Mouse (Mus musculus) CD4-positive, CD25-positive, alpha-beta regulatory T cell, adult 9 weeks (primary cell): ENCODE data around the gene Acat3. TPM values are rescaled to one million over a fixed set of nuclear protein-coding genes. Genes with fewer than 3 reads are reported as not detected.

Experiments
- polyA plus RNA-seq: library from polyadenylated mRNA; unstranded; fragments of 100-300 nt; shearing (Covaris generic); gene quantifications from one replicate; pipeline ENCODE4 v1.2.1, GENCODE M21; 2017

Acat3 gene
- 1.4 TPM for polyA plus RNA-seq

DNA sequence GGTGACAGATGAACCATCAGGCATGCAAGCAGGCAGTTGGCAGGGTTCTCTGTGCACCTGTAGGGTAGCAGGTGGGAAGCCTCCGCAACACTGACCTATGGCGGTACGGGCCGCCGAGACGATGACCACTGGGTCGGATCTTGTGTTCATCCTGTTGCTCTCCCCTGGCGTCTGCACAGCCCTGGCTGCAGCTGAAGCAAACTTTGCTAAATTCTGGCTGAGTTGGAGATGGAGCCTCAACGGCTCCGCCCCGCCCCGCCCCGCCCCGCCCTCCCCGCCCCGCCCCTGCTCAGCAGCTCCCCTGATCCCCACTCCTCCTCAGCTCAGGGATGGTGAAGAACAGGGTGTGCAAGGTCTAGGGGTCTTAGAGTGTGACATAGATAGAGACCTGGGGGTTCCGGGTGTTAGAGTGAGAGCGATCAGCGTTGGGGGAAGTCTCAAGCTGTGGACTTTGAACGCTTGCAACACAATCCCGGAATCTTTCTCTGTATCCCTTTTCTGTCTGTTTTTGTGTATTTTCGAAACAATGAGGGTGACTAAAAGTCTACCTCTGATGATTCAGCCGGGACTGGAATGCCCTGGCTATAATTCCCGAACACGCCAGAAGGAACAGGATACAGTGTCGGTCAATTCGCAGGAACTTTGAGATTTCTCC is at the start of gene Acat3:
Gene Acat3, minus strand, starts transcription at position 450 of the 655 bp plus-strand sequence.

DNA sequence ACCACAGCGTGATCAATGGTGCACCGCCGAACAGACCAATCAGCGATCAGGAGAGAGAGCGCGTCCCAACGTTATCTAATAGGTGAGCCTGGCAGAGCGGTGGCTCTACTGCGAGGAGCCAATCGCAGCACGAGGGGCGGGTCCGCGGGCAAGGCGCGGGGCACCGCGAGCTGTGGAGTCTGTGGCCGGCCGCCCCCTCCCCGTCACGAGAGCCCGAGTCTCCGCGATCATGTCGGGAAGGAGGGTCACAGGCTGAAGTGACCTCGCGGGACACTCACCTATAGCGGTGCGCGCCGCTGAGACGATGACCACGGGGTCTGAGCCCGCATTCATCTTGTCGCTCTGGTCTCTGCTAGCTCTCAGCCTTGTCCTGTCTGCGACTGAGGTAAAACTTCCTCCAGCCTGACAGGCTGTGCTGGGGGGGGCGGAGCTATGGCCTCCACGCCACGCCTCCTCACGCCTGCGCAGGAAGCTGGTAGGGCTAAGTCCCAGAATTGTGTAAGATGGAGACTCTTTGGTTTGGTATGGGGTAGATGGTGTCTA is 20.0 kb upstream of the Acat3 start, which contains the start of gene Acat2:
Gene Acat2, minus strand, starts transcription at position 417 of the 543 bp plus-strand sequence.

DNA sequence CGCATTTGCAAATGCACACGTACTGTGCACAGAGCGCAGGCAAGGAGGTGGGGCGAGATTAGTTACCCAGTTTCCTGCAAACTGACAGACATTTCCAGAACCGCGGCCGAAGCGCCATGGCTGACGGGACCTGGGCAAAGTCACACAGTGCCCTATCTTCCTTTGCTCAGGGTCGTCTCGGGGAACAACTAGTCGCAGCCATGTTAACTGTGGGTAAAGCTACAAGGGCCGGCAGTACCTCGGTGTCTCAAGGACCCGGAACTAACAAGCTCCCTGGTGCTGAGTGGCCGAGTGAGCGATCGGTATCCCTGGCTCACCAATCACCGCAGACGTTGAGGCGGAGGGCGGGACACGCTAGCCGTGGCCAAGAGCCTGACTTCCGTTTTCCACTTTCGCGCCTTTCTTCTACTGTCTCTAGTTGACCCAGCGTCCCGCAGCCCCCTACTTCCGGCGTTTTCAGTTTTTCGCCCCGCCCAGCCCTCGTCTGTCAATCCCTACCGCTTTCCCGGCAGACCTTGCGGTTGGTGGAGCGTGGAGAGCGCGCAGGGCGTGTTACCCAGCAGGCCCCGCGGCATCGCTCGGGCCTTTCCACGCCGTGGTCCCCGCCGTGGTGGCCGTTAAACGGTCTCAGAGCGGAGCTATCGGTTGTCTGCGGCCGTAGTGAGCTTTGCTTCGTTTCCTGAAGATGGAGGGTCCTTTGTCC is 24.4 kb downstream of the Acat3 start, which contains the start of gene Mrpl18:
Gene Mrpl18, minus strand, starts transcription at position 465 of the 703 bp plus-strand sequence.

DNA sequence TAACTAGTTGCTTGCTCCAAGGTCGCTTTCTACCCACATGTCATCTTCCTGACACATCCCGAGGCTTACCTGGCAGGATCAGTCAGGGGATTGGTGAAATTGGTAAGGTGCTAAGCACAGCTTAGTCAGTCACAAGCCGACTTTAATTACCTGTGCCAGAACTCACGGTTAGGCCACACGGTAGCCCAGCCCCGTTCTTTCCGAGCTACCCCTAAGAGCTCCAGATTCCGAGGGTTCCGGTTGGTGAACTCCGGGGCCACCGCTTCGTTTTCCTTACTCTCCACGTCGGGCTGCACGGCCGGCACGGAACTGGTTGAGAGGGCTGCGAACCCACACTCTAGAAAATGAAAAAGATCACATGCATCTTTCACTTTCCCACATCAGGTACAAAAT is 24.9 kb downstream of the Acat3 start, which contains the start of gene Tcp1:
Gene Tcp1, plus strand, starts transcription at position 214 of the 393 bp plus-strand sequence.

DNA sequence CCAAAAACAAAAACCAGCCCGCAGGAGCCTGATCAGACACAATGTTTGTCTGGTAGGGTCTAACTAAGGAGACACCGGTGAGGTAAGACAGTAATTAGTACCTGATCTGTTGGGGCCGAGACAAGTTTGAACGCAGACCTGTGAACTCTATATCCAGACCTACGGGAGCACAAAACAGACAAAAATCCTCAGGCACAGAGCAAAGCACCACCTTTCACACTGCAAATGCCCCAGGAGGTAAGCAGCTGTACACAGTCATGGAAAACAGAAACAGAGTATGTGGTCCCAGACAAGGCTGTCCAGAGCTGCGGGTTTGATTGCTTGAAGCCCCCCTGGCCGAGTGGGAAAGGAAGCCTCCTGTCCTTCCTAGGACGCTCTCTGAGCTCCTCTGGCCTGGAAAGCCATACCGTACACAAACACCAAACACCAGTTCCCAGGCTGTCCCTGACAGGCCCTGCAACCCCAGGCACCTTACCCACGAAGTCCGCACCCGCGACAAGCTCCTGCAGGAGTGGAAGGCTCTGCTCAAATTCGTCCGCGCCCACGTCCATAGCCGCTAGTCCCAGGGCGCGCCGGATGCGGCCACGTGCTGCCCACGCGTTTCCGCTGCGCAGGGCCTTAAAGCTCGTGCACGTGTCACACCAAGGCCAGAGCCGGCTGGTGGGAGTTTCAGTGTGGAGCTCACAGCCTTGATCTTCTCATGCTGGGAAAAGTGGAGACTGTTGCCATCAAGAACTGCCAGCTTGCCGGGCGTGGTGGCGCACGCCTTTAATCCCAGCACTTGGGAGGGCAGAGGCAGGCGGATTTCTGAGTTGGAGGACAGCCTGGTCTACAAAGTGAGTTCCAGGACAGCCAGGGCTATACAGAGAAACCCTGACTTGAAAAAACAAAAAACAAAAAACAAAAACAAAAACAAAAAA is 30.8 kb downstream of the Acat3 start, which contains the start of gene Pnldc1:
Gene Pnldc1, minus strand, starts transcription at position 870 of the 920 bp plus-strand sequence.

DNA sequence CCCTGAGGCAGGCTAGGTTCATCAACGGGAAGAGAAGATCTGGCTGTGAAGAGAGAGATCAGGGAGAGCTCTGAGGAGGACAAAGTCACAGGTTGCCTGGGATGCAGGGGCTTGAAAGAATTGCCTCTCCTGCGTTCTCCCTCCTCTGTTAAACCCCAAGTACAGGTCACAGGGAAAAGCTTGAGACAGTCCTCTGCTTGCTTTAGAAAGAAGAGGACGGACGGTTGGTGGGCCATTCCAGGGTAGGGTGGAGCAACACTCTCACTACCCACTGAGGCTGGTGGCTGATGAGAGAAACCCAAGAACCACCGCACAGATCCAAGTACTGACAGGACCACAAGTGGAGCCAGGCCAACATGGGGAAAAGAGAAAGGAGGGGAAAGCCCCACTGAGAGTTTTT is 64.7 kb downstream of the Acat3 start, which contains the start of gene Mrgprh:
Gene Mrgprh, plus strand, starts transcription at position 301 of the 400 bp plus-strand sequence.

Other genes with a start within 250 kb of the Acat3 start
- gene Igf2r, start 170.9 kb downstream of the Acat3 start, polyA plus RNA-seq, result 34.5 TPM
- gene Mas1, start 72.5 kb downstream of the Acat3 start, polyA plus RNA-seq, result not detected
- gene Mrgprh, start 64.6 kb downstream of the Acat3 start, polyA plus RNA-seq, result not detected
- 0.41 TPM for gene Pnldc1, start 30.4 kb downstream of the Acat3 start, polyA plus RNA-seq
- 255 TPM for gene Tcp1, start 24.9 kb downstream of the Acat3 start, polyA plus RNA-seq
- 164 TPM for gene Mrpl18, start 24.3 kb downstream of the Acat3 start, polyA plus RNA-seq
- 47.0 TPM for gene Acat2, start 20.1 kb upstream of the Acat3 start, polyA plus RNA-seq
- 17.3 TPM for gene Wtap, start 53.6 kb upstream of the Acat3 start, polyA plus RNA-seq
- gene Sod2, start 66.2 kb upstream of the Acat3 start, polyA plus RNA-seq, result 132 TPM
- not detected for gene Gpr31b, start 111.7 kb upstream of the Acat3 start, polyA plus RNA-seq
- gene Tcp10b, start 120.5 kb upstream of the Acat3 start, polyA plus RNA-seq, result 0.31 TPM
- not detected for gene Unc93a, start 191.2 kb upstream of the Acat3 start, polyA plus RNA-seq